Mouse (Mus musculus) skeletal muscle tissue, adult 2 months (tissue): ENCODE measurements around the gene Adgra1.

Experiments used
- DNase-seq: peaks from one replicate; pipeline ENCODE4 v3.0.0-alpha.2; 2012; ENCODE audit warnings: low read depth, low spot score

Adgra1 gene

GRCm38 (mm10) chr7:139850152-139850551 lies 16.2 kb downstream of the Adgra1 start:
- DNase-seq, result no peak

- no peak for DNase-seq
Measured at GRCm38 (mm10) chr7:139850677-139851076, 16.7 kb downstream of the Adgra1 start.

GRCm38 (mm10) chr7:139851098-139851497 lies 17.1 kb downstream of the Adgra1 start:
- no peak for DNase-seq

GRCm38 (mm10) chr7:139855261-139855660 lies 21.3 kb downstream of the Adgra1 start:
- no peak for DNase-seq

- peak; percentile 38 for DNase-seq
Measured at GRCm38 (mm10) chr7:139861411-139861810, 27.4 kb downstream of the Adgra1 start.

GRCm38 (mm10) chr7:139863076-139863475 lies 29.1 kb downstream of the Adgra1 start:
- no peak for DNase-seq

- DNase-seq, result no peak
Measured at GRCm38 (mm10) chr7:139864253-139864652, 30.3 kb downstream of the Adgra1 start.

- DNase-seq, result no peak
Measured at GRCm38 (mm10) chr7:139864871-139865270, 30.9 kb downstream of the Adgra1 start.

GRCm38 (mm10) chr7:139871014-139871413 lies 37.0 kb downstream of the Adgra1 start:
- DNase-seq, result no peak

GRCm38 (mm10) chr7:139877167-139877792 lies 43.3 kb downstream of the Adgra1 start:
- DNase-seq, result no peak

GRCm38 (mm10) chr7:139878122-139878521 lies 44.1 kb downstream of the Adgra1 start:
- DNase-seq, result no peak

GRCm38 (mm10) chr7:139878621-139879020 lies 44.6 kb downstream of the Adgra1 start:
- no peak for DNase-seq

- no peak for DNase-seq
Measured at GRCm38 (mm10) chr7:139883545-139883944, 49.6 kb downstream of the Adgra1 start.

- DNase-seq, result no peak
Measured at GRCm38 (mm10) chr7:139891779-139892178, 57.8 kb downstream of the Adgra1 start.

GRCm38 (mm10) chr7:139894655-139895557 lies 60.9 kb downstream of the Adgra1 start, which contains the start of gene Kndc1:
Gene Kndc1 (plus strand): TSS chr7:139894696.
- no peak for DNase-seq

GRCm38 (mm10) chr7:139896271-139896670 lies 62.3 kb downstream of the Adgra1 start:
- DNase-seq, result no peak

- DNase-seq, result no peak
Measured at GRCm38 (mm10) chr7:139896796-139897195, 62.8 kb downstream of the Adgra1 start.

GRCm38 (mm10) chr7:139898606-139899005 lies 64.6 kb downstream of the Adgra1 start:
- no peak for DNase-seq

GRCm38 (mm10) chr7:139899505-139899904 lies 65.5 kb downstream of the Adgra1 start:
- no peak for DNase-seq

- no peak for DNase-seq
Measured at GRCm38 (mm10) chr7:139900456-139900855, 66.5 kb downstream of the Adgra1 start.

- no peak for DNase-seq
Measured at GRCm38 (mm10) chr7:139900896-139901295, 66.9 kb downstream of the Adgra1 start.

- no peak for DNase-seq
Measured at GRCm38 (mm10) chr7:139901981-139902380, 68.0 kb downstream of the Adgra1 start.

- no peak for DNase-seq
Measured at GRCm38 (mm10) chr7:139905261-139905660, 71.3 kb downstream of the Adgra1 start.
